Mouse (Mus musculus) liver, postnatal 0 days (tissue): ENCODE measurements at regions not wholly inside any gene's neighbourhood (a gene's known extent, or its start where the extent isn't known, plus 50 kb on each side); places are given as distances from the start of the nearest gene placed in this dataset.

Source experiments
- ATAC-seq: fragments of 200-750 bp; cut with Nextera tagmentation; 2 replicates; pipeline ENCODE4 v1.8.0; 2017; ENCODE audit warnings: mild to moderate bottlenecking, moderate library complexity
- DNase-seq: peaks from one replicate; pipeline ENCODE4 v3.0.0-alpha.2; 2016
- H3K27ac ChIP-seq: fragments of 300-500 bp; sonication (generic); 2 replicates; pipeline ENCODE4 v1.5.1; 2014; ENCODE audit warnings: antibody characterized with exemption, moderate library complexity, mild to moderate bottlenecking, low read depth
- H3K27me3 ChIP-seq: fragments of 300-500 bp; sonication (generic); 2 replicates; pipeline ENCODE4 v1.6.1; 2014; ENCODE audit warnings: low read length, control low read depth, mixed read lengths; ENCODE audit not compliant: insufficient read depth
- H3K36me3 ChIP-seq: fragments of 300-500 bp; sonication (generic); replicated peaks from 2 replicates; pipeline ENCODE4 v1.6.1; 2014; ENCODE audit warnings: mild to moderate bottlenecking, control low read depth, low read length, moderate library complexity, mixed read lengths; ENCODE audit not compliant: insufficient read depth
- H3K4me1 ChIP-seq: fragments of 300-500 bp; sonication (generic); 2 replicates; pipeline ENCODE4 v1.6.1; 2014; ENCODE audit warnings: antibody characterized with exemption, mild to moderate bottlenecking, control low read depth; ENCODE audit not compliant: insufficient read depth
- H3K4me2 ChIP-seq: fragments of 300-500 bp; sonication (generic); 2 replicates; pipeline ENCODE4 v1.6.1; 2014; ENCODE audit warnings: low read depth, mild to moderate bottlenecking, low read length, moderate library complexity, mixed read lengths
- H3K4me3 ChIP-seq: fragments of 300-500 bp; sonication (generic); 2 replicates; pipeline ENCODE4 v1.5.1; 2014; ENCODE audit warnings: low read depth, low read length
- H3K9ac ChIP-seq: fragments of 300-500 bp; sonication (generic); replicated peaks from 2 replicates; pipeline ENCODE4 v1.6.1; 2014; ENCODE audit warnings: mild to moderate bottlenecking, moderate library complexity
- H3K9me3 ChIP-seq: fragments of 300-500 bp; sonication (generic); 2 replicates; pipeline ENCODE4 v1.6.1; 2016; ENCODE audit warnings: mild to moderate bottlenecking, control low read depth, low read length, mixed read lengths
- CTCF ChIP-seq: sonication (generic); IDR thresholded peaks from 2 replicates; pipeline ENCODE4 v1.5.1; 2016; ENCODE audit warnings: antibody characterized with exemption, low read depth
- EP300 ChIP-seq: IDR thresholded peaks from 2 replicates; pipeline ENCODE4 v1.6.1; 2016; ENCODE audit warnings: antibody characterized with exemption, low read depth, mild to moderate bottlenecking
- WGBS: fragments of 180-500 bp; shearing (Covaris S2); extraction: QIAGEN DNeasy Blood & Tissue Kit; methylation state at CpG from one replicate; pipeline ENCODE4 v1.1.7; 2014; ENCODE audit not compliant: insufficient replicate concordance; 5-methylcytosine and 5-hydroxymethylcytosine counted together

DNA sequence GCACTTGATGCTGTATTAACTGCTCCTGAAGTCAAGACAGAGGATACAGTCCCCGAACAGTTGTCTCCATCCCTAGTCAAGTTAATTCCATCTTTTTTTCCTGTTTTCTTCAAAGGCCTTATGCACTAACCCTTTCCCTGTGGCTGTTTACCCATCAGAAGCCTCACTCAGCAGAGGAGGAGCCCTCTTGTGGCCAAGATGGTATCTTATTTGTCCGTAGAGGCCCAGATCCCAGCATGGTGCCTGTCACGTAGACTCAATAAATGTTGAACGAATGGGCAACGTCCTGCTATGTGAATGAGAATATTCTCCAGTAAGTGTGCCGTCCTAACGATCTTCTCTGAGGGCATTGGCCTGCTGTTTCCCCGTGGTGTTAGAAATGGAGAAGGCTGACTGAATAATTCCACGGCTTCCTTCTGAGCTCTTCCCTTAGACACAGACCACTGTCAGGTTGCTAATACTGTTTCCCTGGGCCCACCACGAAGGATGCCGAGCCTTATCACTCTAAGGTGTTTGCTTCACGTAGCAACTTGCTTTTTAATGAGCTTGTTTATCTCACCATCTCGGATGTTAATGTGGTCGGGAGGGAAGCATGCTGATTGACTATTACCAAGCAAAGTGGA is 113.1 kb upstream of the Fmo9 start:
- no peaks in the 10 kb centered on the region for H3K36me3 ChIP-seq
- H3K4me2 ChIP-seq = no peak overlapping the region
- whole genome bisulfite sequencing = 59% methylated on average over 14 of the region's 14 CpGs
- peak; percentile 41 for TF ChIP-seq CTCF
- TF ChIP-seq EP300 = no peak
- no peaks in the 10 kb centered on the region for H3K27me3 ChIP-seq
- ATAC-seq (no peak), DNase-seq (no peak)
- no peak overlapping the region for H3K9ac ChIP-seq
- H3K9me3 ChIP-seq = no peaks in the 10 kb centered on the region
- no peak overlapping the region for H3K27ac ChIP-seq
- no peak overlapping the region for H3K4me3 ChIP-seq
- H3K4me1 ChIP-seq = no peaks in the 10 kb centered on the region; the same call in 1 of the 2 replicates

DNA sequence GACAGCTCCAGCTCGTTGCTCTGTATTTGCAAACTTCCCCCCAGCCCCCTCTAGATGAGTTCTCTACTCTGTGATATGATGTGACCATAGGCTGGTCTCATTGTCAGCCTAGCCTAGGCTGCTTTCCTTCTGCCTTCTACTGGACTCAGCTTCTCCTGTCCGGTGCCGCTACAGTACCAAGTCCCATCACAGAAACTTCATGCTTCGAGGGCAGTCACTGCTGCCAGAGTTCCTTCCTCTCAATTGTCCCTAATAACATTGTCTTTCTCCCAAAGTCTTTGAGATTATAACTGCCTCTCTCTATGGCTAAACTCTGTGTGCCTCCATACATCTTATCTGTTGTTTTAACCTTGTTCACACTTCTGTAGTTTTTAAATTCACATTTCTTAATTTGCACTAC is 114.0 kb upstream of the Fmo9 start:
- DNase-seq = no peak
- H3K27me3 ChIP-seq = no peaks in the 10 kb centered on the region
- H3K9ac ChIP-seq = no peak overlapping the region
- H3K4me1 ChIP-seq = no peaks in the 10 kb centered on the region; the same call in 1 of the 2 replicates
- TF ChIP-seq EP300 (no peak), CTCF (no peak)
- no peaks in the 10 kb centered on the region for H3K36me3 ChIP-seq
- H3K4me3 ChIP-seq = no peak overlapping the region
- WGBS = 70% methylated on average over 4 of the region's 4 CpGs
- H3K9me3 ChIP-seq = no peaks in the 10 kb centered on the region
- ATAC-seq = no peak
- H3K4me2 ChIP-seq = no peak overlapping the region
- no peak overlapping the region for H3K27ac ChIP-seq

- ATAC-seq (no peak), DNase-seq (no peak)
- H3K4me2 ChIP-seq = no peak overlapping the region
- no peak overlapping the region for H3K9ac ChIP-seq
- no peak overlapping the region for H3K27ac ChIP-seq
- no peaks in the 10 kb centered on the region for H3K9me3 ChIP-seq
- WGBS = 65% methylated on average over 6 of the region's 6 CpGs
- no peaks in the 10 kb centered on the region; the same call in 1 of the 2 replicates for H3K4me1 ChIP-seq
- no peaks in the 10 kb centered on the region for H3K36me3 ChIP-seq
- TF ChIP-seq CTCF (no peak), EP300 (no peak)
- H3K4me3 ChIP-seq = no peak overlapping the region
- no peaks in the 10 kb centered on the region for H3K27me3 ChIP-seq
Observed at GRCm38 (mm10) chr1:166796362-166796925, 114.8 kb upstream of the Fmo9 start.

DNA sequence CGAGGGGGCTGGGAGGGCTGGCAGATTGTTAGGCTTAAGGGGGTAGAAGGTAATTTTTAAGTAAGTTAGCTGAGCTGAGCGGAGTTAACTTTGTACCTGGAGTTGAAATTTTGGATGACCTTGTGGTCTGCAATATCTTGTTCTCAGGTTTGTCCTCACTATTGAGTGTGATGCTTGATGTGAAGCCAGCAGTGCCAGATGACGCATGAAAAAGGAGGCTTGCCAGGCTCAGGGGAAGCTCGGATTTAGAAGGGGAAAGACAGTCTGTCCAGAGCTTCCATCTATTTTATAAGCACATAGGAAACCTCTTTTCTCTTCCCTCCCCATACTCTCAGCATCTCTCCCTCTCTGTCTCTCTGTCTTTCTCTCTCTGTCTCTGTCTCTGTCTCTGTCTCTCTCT is 115.3 kb upstream of the Fmo9 start:
- TF ChIP-seq CTCF (no peak), EP300 (no peak)

DNA sequence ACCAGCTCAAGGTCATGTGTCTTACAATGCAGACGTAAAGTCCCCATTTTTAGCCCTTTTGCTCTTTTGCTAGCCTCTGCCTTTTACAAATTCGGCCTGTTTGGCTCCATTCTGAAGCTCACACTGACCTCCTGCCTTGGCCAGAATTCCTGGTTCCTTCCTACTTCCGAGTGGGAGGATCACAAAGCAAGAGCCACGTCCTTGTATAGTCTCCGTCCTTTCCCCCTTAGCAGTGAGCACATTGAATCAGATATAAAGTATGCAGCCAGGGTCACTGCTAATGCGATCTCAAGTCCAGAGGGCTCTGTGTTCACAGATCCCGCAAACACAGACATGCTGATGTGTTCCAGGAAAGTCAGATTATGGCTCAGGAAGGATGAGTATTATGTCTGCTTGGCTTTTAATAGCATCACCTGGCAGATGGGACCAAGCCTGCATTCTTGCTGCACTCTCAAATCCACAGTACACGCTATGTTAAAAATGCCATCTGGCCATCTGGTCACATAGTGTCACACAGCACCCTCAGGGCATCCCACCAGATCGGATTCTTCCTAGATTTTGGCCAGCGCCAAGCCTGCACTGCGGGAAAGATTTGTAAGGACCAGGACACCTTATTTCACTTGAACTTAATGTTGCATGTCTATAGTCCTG is 119.4 kb upstream of the Fmo9 start:
- no peak for DNase-seq
- ATAC-seq = no peak
- Histone ChIP-seq H3K4me3 (no peak overlapping the region), H3K36me3 (no peaks in the 10 kb centered on the region), H3K27me3 (no peaks in the 10 kb centered on the region), H3K4me2 (no peak overlapping the region), H3K9me3 (no peaks in the 10 kb centered on the region), H3K27ac (no peak overlapping the region), H3K4me1 (no peaks in the 10 kb centered on the region), H3K9ac (no peak overlapping the region)
- no peak for TF ChIP-seq CTCF
- TF ChIP-seq EP300 = no peak
- WGBS = 77% methylated on average over 11 of the region's 11 CpGs

More for the DNA sequence above, 115.3 kb upstream of the Fmo9 start:
- Histone ChIP-seq H3K36me3 (no peaks in the 10 kb centered on the region), H3K4me2 (no peak overlapping the region), H3K4me3 (no peak overlapping the region), H3K4me1 (no peaks in the 10 kb centered on the region; the same call in 1 of the 2 replicates), H3K9me3 (no peaks in the 10 kb centered on the region), H3K9ac (no peak overlapping the region), H3K27ac (no peak overlapping the region), H3K27me3 (no peaks in the 10 kb centered on the region)
- DNase-seq (no peak), ATAC-seq (no peak)
- 64% methylated on average over 4 of the region's 4 CpGs for WGBS

DNA sequence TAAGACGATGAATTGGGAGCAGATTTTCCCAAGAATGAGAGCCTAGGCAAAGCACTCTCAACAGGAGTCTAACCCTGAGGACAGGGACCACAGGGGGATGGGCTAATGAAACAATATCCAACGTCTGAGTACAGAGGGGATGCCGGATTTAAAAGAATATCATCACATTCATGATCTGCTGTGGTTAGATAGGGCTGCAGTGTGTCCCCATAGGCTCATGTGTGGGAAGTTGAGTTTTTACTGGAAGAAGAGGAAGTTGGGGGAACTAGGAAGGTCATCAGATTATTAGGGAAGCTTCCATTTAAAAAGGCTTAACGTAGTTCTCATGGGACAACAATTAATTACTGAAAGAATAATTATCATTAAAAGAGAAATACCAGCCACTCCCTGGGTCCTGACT is 120.3 kb upstream of the Fmo9 start:
- H3K36me3 ChIP-seq = no peaks in the 10 kb centered on the region
- no peak overlapping the region for H3K27ac ChIP-seq
- WGBS = 31% methylated on average over 4 of the region's 4 CpGs
- H3K4me1 ChIP-seq = no peaks in the 10 kb centered on the region
- ATAC-seq (no peak), DNase-seq (no peak)
- no peak overlapping the region for H3K4me3 ChIP-seq
- no peak overlapping the region for H3K4me2 ChIP-seq
- no peak overlapping the region for H3K9ac ChIP-seq
- no peaks in the 10 kb centered on the region for H3K9me3 ChIP-seq
- no peak for TF ChIP-seq CTCF
- TF ChIP-seq EP300 = no peak
- H3K27me3 ChIP-seq = no peaks in the 10 kb centered on the region
